Mouse (Mus musculus) kidney, adult 9 months (tissue): ENCODE results near the gene Rhox2g.
"Not testable (repeated sequence)": the region's sequence is repeated elsewhere in the genome, so short reads cannot be mapped to it uniquely, and the experiment has no call there.

Experiments used
- DNase-seq: peaks from one replicate; pipeline ENCODE4 v3.0.0; 2022

Rhox2g gene

GRCm38 (mm10) chrX:37643370-37643769 lies at the start of gene Rhox2g:
TSS of gene Rhox2g (minus strand) at chrX:37643470.
- DNase-seq = not testable (repeated sequence)

- no peak for DNase-seq
Measured at GRCm38 (mm10) chrX:37692261-37692660, 49.0 kb upstream of the Rhox2g start.

GRCm38 (mm10) chrX:37683031-37683715 lies 39.9 kb upstream of the Rhox2g start:
- no peak for DNase-seq

GRCm38 (mm10) chrX:37673177-37673576 lies 29.9 kb upstream of the Rhox2g start, which contains the start of gene Rhox2h:
TSS of gene Rhox2h (minus strand) at chrX:37673277.
- not testable (repeated sequence) for DNase-seq

GRCm38 (mm10) chrX:37668664-37669063 lies 25.4 kb upstream of the Rhox2g start, which contains the start of gene Rhox3h:
TSS of gene Rhox3h (minus strand) at chrX:37668764.
- not testable (repeated sequence) for DNase-seq

- DNase-seq = not testable (repeated sequence)
Measured at GRCm38 (mm10) chrX:37651227-37651626, 8.0 kb upstream of the Rhox2g start, which contains the start of gene Rhox4g. TSS of gene Rhox4g (minus strand) at chrX:37651327.

GRCm38 (mm10) chrX:37628512-37628911 lies 14.8 kb downstream of the Rhox2g start, which contains the start of gene Rhox3g:
TSS of gene Rhox3g (minus strand) at chrX:37628612.
- DNase-seq = not testable (repeated sequence)

GRCm38 (mm10) chrX:37607604-37608003 lies 35.7 kb downstream of the Rhox2g start, which contains the start of gene Rhox4f:
TSS of gene Rhox4f (minus strand) at chrX:37607704.
- DNase-seq = not testable (repeated sequence)
